Mouse (Mus musculus) duodenum, adult 2 months (tissue): Measurements from ENCODE around the gene Chmp3. TPM values are rescaled to one million over a fixed set of nuclear protein-coding genes. Genes with fewer than 3 reads are reported as not detected.

Experiments
- polyA plus RNA-seq: library from polyadenylated mRNA; depleted of rRNA; stranded (reverse); fragments of >200 nt; gene quantifications from 2 replicates; pipeline ENCODE4 v1.2.3, GENCODE M21; 2012; ENCODE audit warnings: low replicate concordance; rRNA removed

The Chmp3 gene
- 10.2 and 12.7 TPM in 2 replicates for polyA plus RNA-seq

GRCm38 (mm10) chr6:71543686-71544499 is at the start of gene Chmp3:
TSS of gene Chmp3 (plus strand) at chr6:71543797.

Other genes starting within 250 kb of the Chmp3 start
- 0.05 TPM in 1 of 2 replicates, not detected in the other for gene Smyd1, start 221.6 kb upstream of the Chmp3 start, polyA plus RNA-seq
- 0.20 and 1.6 TPM in 2 replicates for gene Cd8b1, start 221.0 kb upstream of the Chmp3 start, polyA plus RNA-seq
- 1.9 and 4.3 TPM in 2 replicates for gene Cd8a, start 170.4 kb upstream of the Chmp3 start, polyA plus RNA-seq
- gene Rmnd5a, start 103.2 kb upstream of the Chmp3 start, polyA plus RNA-seq = 8.9 and 11.6 TPM in 2 replicates
- gene Rnf103, start 49.9 kb upstream of the Chmp3 start, polyA plus RNA-seq = 28.4 and 57.2 TPM in 2 replicates
- 2.0 and 2.2 TPM in 2 replicates for gene Kdm3a, start 89.2 kb downstream of the Chmp3 start, polyA plus RNA-seq
- gene Reep1, start 163.8 kb downstream of the Chmp3 start, polyA plus RNA-seq = 0.63 and 0.64 TPM in 2 replicates